Mouse (Mus musculus) T-helper 17 cell (primary cell): ENCODE measurements around the gene F12.

Experiments used
- in situ Hi-C, 2 experiments: fragments of 300-600 bp; cut with MboI, MseI; formaldehyde crosslinking; loops; 1 replicate in 1 of 2; 2 replicates in 1 of 2; pipeline ENCODE4 v1.15.1; 2025; ENCODE audit warnings: high pct_unique_total_duplicates in 2 of 2

The F12 gene

DNA sequence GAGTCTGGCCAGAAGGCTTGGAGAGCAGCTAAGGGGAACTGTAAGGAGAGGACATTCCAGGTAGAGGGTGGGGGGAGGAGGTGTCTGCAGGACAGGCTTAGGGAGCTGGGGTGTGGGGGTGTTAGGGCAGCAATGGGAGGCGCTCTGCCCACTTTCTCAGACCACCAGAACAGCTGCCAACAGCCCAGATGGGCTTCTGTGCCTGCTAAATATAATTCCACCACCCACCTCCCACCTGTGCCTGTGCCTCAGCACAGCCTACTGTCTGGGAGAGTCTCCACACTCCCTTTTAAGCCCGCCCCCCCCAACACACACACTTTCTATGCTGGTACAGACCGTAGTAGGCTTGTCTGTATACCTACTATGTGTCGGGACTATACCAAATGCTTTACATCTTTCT, 44.8 kb downstream of the F12 start:
- in situ Hi-C loops = no loop called here

DNA sequence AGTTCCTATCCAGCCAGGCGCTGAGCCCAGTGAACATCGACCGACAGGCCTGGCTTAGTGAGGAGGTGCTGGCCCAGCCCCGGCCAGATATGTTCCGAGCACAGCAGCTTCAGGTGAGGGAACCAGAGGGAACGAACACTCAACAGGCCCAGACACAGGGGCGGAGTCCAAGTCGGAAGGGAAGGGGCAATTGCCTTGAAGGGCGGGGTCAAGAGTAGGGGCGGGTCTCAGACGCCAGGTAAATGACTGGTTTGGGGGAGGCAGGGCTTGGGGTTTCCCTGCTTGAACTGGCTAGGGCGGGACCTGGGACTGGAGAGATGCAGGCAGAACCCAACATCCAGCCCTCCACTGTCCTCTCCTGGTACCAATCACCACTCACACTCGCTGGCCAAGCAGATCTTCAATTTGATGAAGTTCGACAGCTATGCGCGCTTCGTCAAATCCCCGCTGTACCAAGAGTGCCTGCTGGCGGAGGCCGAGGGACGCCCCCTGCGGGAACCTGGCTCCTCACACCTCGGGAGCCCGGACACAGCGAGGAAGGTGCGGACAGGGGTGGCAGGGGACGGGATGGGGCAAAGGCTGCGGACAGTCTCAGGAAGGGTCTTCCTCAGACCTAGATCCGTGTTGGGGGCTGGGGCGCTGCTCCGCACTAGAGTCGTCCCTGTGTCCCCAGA, 47.5 kb downstream of the F12 start:
- in situ Hi-C loops = no loop called here

DNA sequence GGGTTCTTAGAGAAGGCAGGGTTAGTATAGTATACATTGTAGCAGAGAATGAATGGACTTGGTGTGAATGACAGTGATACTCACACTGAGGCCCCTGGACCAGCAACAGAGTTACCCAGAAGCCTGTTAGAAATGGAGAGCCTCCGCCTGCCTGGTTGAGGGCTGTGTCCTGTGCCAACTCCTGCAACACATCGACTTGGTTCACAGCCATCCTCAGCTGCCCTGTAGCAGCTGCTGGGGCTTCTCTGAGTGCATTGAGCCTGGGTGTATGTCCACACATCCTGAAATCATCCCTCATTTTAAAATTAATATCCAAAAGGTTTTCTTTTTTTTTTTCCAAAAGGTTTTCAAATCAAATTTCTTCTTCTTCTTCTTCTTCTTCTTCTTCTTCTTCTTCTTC, 50.7 kb downstream of the F12 start:
- in situ Hi-C loops = no loop called here

DNA sequence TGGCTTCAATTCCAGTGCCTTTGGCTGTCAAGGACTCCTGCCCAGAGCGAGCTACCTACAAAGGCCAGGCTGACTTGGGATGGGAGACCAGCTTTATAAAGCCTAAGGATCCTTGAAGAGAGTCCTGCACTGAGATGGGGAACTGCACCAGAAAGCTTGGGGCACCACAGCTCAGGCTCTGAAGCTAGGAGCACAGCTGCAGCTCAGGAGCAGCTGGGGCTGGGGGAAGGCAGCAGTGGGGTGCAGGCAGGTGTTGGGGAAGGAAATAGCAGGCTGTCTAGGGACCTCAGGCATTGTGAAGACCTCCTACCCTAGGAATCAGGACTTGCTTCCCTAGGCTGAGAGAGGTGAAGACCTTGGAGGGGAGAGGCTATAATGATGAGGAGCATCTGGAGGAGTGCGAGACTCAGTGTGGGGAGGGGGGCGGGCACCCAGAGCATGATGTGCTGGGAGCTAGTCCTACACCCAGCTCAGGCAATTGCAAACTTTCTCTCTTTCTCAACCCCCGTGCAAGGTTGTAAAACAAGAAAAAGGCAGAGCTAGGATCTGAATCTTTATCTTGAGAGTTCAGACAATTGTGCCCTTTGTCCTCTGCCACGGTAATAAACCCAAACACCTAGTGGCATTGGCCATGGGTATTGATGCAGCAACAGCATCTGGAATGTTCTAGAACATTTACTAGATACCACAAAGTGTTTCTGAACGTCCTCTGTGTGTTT, 52.2 kb downstream of the F12 start:
- in situ Hi-C loops = no loop called here

DNA sequence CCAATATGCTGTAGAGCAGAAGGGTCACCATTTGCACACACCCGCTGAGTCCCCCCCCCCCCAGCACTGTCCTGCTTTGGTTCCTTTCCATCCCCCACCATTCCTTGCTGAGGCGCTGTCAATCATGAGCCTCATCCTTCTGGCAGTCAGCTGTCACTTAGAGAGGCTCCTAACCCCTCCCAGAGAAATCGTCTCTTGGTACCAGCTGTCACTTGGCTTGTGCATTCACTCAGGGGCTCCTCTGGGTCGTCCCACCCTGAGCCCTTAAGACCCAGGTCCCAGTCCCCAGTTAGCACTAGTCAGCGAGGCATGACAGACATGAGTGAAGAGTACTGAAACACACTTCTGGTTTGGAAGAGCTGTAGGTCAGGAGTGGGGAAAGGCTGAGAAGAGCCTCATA, 54.9 kb downstream of the F12 start:
- in situ Hi-C loops = no loop called here

- in situ Hi-C loops = no loop called here
These were observed 55.4 kb downstream of the F12 start for GRCm38 (mm10) chr13:55371007-55371681.

- in situ Hi-C loops = no loop called here
These were observed 56.4 kb downstream of the F12 start for GRCm38 (mm10) chr13:55370234-55370633.

DNA sequence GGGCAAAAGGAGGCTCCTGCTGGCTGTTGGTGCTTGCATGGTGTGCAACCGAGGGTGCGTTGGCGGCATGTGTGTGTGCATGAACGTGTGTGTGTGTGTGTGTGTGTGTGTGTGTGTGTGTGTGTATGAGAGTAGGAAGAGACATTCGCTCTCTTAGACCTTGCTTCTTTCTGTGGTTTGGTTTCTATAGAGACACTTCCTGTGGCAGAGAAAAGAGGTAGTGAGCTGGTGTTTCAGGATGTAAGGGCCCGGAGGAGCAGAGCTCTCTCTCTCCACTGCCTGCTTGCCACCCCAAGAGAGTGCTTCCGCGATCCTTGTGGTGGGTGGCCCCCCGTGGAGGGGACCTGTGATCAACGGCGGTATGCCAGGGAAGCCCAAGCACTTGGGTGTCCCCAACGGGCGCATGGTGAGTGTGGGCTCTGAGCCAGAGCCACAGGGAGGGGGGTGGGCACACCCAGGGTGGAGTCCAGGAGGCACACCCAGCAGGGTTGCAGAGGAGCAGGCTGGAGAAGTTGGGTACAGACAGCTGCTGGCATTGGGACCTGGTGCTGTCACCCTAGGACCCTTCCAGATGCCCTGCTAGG, 57.0 kb downstream of the F12 start, which contains the start of gene Rgs14:
Rgs14 (plus strand) TSS at position 202 of the 584 bp plus-strand sequence.
- in situ Hi-C loops = no loop called here

DNA sequence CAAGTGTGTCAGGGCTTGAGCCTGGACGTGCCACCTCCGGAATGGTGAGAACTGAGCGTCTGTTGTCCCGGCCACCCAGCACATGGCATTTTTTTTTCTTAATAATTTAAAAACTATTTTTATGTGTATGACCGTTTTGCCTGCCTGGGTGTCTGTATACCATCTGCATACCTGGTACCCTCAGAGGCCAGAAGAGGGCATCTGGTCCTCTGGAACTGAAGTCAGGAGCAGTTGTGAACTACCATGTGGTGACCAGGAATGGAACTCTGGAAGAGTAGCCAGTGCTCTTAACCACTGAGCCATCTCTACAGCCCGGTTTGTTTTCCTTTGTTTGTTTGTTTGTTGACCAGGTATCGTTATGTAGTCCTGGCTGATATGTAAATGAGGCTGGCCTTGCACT, 58.2 kb downstream of the F12 start:
- in situ Hi-C loops = no loop called here
